Mouse (Mus musculus) myocyte (in vitro differentiated cells): ENCODE data around the gene Pah. TPM values are rescaled to one million over a fixed set of nuclear protein-coding genes. Genes with fewer than 3 reads are reported as not detected.

Source experiments
- H3K27me3 ChIP-seq: one replicate; pipeline ENCODE4 v1.6.1; 2011; ENCODE audit not compliant: control insufficient read depth, insufficient read depth, insufficient read length
- H3K36me3 ChIP-seq: one replicate; pipeline ENCODE4 v1.6.1; 2011; ENCODE audit not compliant: control insufficient read depth, insufficient read depth
- H3K4me2 ChIP-seq: one replicate; pipeline ENCODE4 v1.6.1; 2011; ENCODE audit warnings: low read depth, control low read depth
- H3K4me3 ChIP-seq: one replicate; pipeline ENCODE4 v1.5.1; 2011; ENCODE audit warnings: mild to moderate bottlenecking, control low read depth, moderate library complexity
- H3K79me2 ChIP-seq: one replicate; pipeline ENCODE4 v1.6.1; 2011; ENCODE audit not compliant: control insufficient read depth, insufficient read depth
- H3ac ChIP-seq: one replicate; pipeline ENCODE4 v1.6.1; 2011; ENCODE audit not compliant: control insufficient read depth, insufficient read length
- CEBPB ChIP-seq: IDR thresholded peaks from 2 replicates; pipeline ENCODE4 v1.6.1; 2011; ENCODE audit warnings: mild to moderate bottlenecking, moderate library complexity; ENCODE audit not compliant: poor library complexity, insufficient read depth, severe bottlenecking
- E2F4 ChIP-seq: IDR thresholded peaks from one replicate; pipeline ENCODE4 v1.6.1; 2011; ENCODE audit warnings: mild to moderate bottlenecking, control low read depth, moderate library complexity; ENCODE audit not compliant: insufficient read depth
- MAX ChIP-seq: IDR thresholded peaks from one replicate; pipeline ENCODE4 v1.6.1; 2011; ENCODE audit warnings: low read depth, mild to moderate bottlenecking, control low read depth
- MYOD1 ChIP-seq, 3 experiments: IDR thresholded peaks; one replicate each; pipeline ENCODE4 v1.6.1; 2011; ENCODE audit warnings: control low read depth in 2 of 3, low read depth in 2 of 3, mild to moderate bottlenecking in 2 of 3, moderate library complexity in 1 of 3; ENCODE audit not compliant: insufficient read length in 2 of 3, control insufficient read depth in 1 of 3
- MYOG ChIP-seq, 3 experiments: IDR thresholded peaks; one replicate each; pipeline ENCODE4 v1.6.1; 2011; ENCODE audit warnings: control low read depth in 2 of 3, low read depth in 2 of 3, mild to moderate bottlenecking in 2 of 3; ENCODE audit not compliant: insufficient read length in 2 of 3, control insufficient read depth in 1 of 3, insufficient read depth in 1 of 3
- POLR2A ChIP-seq: IDR thresholded peaks from one replicate; pipeline ENCODE4 v1.6.1; 2011; ENCODE audit warnings: low read depth, mild to moderate bottlenecking, control low read depth, moderate library complexity; ENCODE audit not compliant: insufficient read length
- POLR2AphosphoS2 ChIP-seq: IDR thresholded peaks from one replicate; pipeline ENCODE4 v1.6.1; 2011; ENCODE audit warnings: low read depth, control low read depth; ENCODE audit not compliant: insufficient read length
- REST ChIP-seq: IDR thresholded peaks from one replicate; pipeline ENCODE4 v1.6.1; 2011; ENCODE audit warnings: mild to moderate bottlenecking, control low read depth, moderate library complexity; ENCODE audit not compliant: insufficient read depth, insufficient read length
- SRF ChIP-seq: IDR thresholded peaks from one replicate; pipeline ENCODE4 v1.6.1; 2011; ENCODE audit warnings: low read depth; ENCODE audit not compliant: control insufficient read depth, insufficient read length
- TCF12 ChIP-seq: IDR thresholded peaks from one replicate; pipeline ENCODE4 v1.6.1; 2011; ENCODE audit warnings: mild to moderate bottlenecking, control low read depth; ENCODE audit not compliant: poor library complexity, insufficient read depth, severe bottlenecking
- TCF3 ChIP-seq: IDR thresholded peaks from one replicate; pipeline ENCODE4 v1.6.1; 2011; ENCODE audit warnings: low read depth, control low read depth; ENCODE audit not compliant: insufficient read length
- USF1 ChIP-seq: IDR thresholded peaks from one replicate; pipeline ENCODE4 v1.6.1; 2011; ENCODE audit warnings: low read depth, mild to moderate bottlenecking, control low read depth, moderate library complexity
- polyA plus RNA-seq: library from polyadenylated mRNA; unstranded; fragments of >200 nt; fragmentation: generic; extraction: Trizol; gene quantifications from one replicate; pipeline ENCODE4 v1.2.1, GENCODE M21; 2012; ENCODE audit warnings: missing spikeins

Pah gene
- polyA plus RNA-seq, 1 experiment, result not detected

DNA sequence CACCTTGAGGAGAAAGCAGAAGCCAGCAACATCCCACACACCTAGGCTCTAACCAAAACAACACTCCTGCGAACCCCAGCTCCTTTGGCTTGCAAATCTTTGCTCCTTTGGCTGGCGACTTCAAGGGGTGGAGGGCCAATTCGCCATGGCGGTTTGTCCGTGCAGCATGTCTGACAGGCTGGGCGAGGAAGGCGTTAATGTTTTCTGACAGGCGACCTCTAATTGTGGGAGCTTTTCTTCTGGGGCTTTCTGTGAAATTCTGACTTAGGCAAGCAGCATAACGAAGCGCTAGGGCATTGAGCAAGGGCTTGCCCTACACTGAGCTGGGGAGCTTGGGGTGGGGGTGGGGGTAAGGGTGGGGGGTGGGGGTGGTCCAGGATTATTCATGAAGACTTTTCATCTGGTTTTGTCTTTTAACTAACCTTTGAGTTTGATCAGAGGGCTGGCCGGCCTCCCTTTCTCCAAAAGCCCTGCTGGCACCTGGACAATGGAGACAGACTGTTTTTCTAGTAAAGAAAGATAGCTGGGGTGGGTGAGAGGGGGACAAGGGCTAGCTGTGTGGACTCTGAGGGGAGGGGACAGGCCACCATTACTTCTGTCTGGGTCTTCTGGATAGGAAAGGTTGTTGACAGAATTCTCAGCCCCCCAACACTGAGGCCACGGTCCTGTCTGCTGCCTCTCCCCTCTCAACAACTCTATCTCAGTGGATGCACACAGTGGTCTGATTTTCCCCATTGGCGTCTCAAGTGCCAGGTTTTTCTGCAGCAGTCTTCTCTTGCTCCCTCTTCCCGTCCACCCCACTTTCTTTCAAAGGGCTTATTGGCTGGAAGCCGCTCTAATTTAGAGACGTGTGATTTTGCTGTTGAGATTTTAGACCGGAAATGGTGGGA lies 36.5 kb upstream of the Pah start:
- Histone ChIP-seq H3ac (no peak overlapping the region), H3K4me3 (no peak overlapping the region), H3K4me2 (no peak overlapping the region), H3K27me3 (peaks cover 17% of the 10 kb centered on the region), H3K79me2 (no peaks in the 10 kb centered on the region), H3K36me3 (no peaks in the 10 kb centered on the region)
- no peak for TF ChIP-seq POLR2A
- TF ChIP-seq REST, result no peak
- TF ChIP-seq USF1, result no peak
- TF ChIP-seq MAX, result no peak
- TF ChIP-seq CEBPB, result no peak
- TF ChIP-seq MYOD1 (IDR thresholded peaks at IDR 0.05; ENCODE audit: control insufficient read depth in 1 of 3, insufficient read length in 2 of 3, low read depth in 2 of 3), result no peak
- no peak for TF ChIP-seq MYOG (IDR thresholded peaks at IDR 0.05; ENCODE audit: control insufficient read depth in 1 of 3, insufficient read depth in 1 of 3, insufficient read length in 2 of 3, low read depth in 2 of 3)
- TF ChIP-seq E2F4, result no peak
- no peak for TF ChIP-seq SRF
- no peak for TF ChIP-seq TCF3
- TF ChIP-seq TCF12, result no peak
- TF ChIP-seq POLR2AphosphoS2, result no peak

DNA sequence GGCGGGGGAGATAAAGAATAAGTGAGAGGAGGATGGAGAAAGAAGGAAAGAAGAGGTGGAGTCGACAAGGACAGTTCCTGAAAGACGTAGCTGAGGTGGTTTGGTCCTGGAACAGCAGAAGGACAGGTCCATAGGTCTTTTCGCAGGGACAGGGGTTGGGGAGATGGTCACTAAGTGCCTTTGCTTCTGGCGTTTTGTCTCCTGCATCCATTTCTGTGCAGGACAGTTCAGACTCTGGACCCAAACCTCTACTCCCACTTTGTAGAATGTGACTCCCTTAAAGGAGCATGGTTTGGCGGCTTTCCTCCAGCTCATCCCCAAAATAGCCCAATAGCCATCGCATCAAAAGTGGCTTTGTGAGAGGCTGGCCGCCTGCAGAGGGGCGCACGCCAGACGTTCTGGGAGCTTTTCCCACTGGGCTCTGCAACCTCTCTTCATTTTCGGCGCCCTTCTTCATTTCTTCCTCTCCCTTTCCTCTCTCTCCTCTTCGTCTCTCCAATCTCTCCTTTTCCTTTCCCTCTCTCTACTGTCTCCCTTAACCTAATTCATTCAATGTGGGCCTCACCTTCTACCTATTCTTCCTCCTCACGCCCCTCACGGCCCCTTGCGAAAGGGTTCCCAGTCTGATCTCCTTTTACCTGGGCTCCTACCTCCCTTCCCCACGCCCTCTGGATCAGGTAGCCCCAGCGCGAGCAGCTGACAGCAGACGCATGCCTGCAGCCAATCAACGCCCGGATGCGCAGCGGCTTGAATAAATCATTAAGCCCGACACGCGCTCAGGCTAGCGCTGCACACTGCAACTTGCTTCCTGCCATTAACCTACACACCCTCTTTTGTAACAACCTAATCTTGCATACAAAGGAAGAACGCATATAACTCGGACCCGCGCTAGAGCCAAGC lies 35.6 kb upstream of the Pah start:
- Histone ChIP-seq H3K4me3 (no peak overlapping the region), H3ac (no peak overlapping the region), H3K79me2 (no peaks in the 10 kb centered on the region), H3K27me3 (peaks cover 17% of the 10 kb centered on the region), H3K36me3 (no peaks in the 10 kb centered on the region), H3K4me2 (no peak overlapping the region)
- no peak for TF ChIP-seq MAX

DNA sequence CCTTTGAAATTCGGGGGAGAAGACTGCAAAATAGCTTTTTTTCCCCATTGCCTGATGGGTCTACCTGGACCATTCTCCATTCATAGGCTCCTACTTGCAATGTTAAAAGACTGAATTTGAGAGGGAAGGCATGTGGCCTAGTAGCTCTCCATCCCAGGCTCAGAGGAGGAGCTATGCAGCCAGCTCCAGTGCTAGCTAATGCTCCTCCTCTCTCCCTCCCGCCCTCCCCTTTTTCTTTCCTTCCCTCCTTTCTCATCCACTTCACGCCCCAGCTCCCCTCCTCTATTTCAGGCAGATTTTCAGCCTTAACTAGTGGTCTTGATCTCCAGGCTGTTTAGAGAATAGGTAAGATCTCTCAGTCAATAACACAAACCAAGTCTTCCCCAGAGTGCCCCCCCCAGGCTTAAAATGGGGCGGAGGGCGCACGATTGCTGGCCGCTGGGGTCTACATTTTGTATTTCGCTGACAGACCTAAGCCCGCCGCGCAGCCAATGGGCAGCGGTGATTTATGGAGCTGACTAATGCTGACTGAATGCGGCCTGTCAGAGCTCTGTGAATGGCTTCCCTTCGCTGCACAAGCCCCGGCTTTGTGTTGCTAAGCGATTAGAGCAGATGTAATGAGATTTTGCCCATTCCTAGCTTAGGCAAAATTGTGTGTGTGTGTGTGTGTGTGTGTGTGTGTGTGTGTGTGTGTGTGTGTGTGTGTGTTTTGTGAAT lies 33.0 kb upstream of the Pah start:
- H3K79me2 ChIP-seq, result no peaks in the 10 kb centered on the region
- no peak for TF ChIP-seq MAX
- peaks cover 40% of the 10 kb centered on the region for H3K27me3 ChIP-seq
- no peaks in the 10 kb centered on the region for H3K36me3 ChIP-seq
- H3ac ChIP-seq, result no peak overlapping the region
- H3K4me2 ChIP-seq, result no peak overlapping the region
- no peak overlapping the region for H3K4me3 ChIP-seq

DNA sequence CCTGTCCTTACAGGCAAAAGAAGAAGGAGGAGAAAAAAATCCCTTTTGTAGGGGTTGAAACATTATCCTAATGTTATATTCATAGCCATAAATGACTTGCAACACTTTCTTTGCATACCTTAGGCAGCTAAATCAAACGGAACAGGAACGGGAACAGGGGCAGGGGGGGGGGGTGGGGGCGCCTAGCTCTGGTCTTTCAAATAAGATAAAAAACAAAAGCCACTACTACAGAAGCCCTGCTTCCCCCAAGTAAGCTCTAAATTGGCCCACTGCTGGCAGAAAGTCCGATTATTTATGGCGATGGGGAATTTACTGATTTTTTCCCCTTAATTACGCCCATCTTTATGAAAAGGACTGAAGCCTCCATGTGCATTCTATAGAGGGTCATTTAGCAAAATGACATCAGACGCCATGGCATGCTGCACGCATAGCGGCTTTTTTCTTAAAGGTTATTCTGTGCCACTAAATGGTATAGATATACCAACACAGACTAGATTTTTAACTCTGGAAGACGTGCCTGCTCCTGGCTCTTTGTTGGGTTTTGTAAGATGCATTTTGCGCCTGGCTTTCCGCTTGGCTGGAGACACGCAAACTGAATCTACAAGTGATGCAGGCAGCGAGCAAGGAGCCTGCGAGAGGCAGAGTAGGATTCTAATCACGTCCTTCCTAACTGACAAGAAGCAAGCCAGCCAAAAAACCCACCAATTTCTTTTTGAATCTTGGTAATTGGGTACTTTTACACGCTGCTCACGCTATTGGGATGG lies 32.2 kb upstream of the Pah start:
- TF ChIP-seq POLR2A, result no peak
- no peak for TF ChIP-seq MYOG (IDR thresholded peaks at IDR 0.05; ENCODE audit: control insufficient read depth in 1 of 3, insufficient read depth in 1 of 3, insufficient read length in 2 of 3, low read depth in 2 of 3)
- no peak for TF ChIP-seq E2F4
- TF ChIP-seq MAX, result no peak
- TF ChIP-seq TCF3, result no peak
- TF ChIP-seq POLR2AphosphoS2, result no peak
- no peak for TF ChIP-seq MYOD1 (IDR thresholded peaks at IDR 0.05; ENCODE audit: control insufficient read depth in 1 of 3, insufficient read length in 2 of 3, low read depth in 2 of 3)
- H3K27me3 ChIP-seq, result peaks cover 41% of the 10 kb centered on the region

DNA sequence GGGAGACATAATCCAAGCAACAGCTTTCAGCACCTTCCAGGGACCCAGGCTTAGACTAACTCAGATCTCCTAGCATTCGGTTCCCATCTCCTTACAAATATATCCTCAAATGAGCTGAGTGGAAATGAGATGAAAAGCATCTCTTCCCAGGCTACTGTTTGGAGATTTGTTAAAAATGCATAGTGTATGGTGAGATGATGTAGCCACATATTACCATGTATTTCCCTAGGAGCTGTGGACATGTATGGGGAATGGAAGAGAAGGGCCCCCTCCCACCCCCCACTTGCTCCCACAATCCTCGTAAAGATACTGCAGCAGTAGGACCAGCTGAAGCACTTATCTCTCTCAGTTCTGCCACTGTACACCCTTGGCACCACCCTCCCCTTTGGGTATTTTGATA lies 31.3 kb upstream of the Pah start:
- H3K79me2 ChIP-seq, result no peaks in the 10 kb centered on the region
- no peaks in the 10 kb centered on the region for H3K36me3 ChIP-seq
- H3ac ChIP-seq, result no peak overlapping the region
- TF ChIP-seq REST (no peak), MYOD1 (IDR thresholded peaks at IDR 0.05; ENCODE audit: control insufficient read depth in 1 of 3, insufficient read length in 2 of 3, low read depth in 2 of 3) (no peak), POLR2A (no peak), E2F4 (no peak), MAX (no peak)
- H3K4me2 ChIP-seq, result no peak overlapping the region
- no peak overlapping the region for H3K4me3 ChIP-seq
- H3K27me3 ChIP-seq, result peaks cover 41% of the 10 kb centered on the region

More for the DNA sequence above, 32.2 kb upstream of the Pah start:
- Histone ChIP-seq H3K4me3 (no peak overlapping the region), H3ac (no peak overlapping the region), H3K36me3 (no peaks in the 10 kb centered on the region), H3K79me2 (no peaks in the 10 kb centered on the region), H3K4me2 (no peak overlapping the region)
